Mouse (Mus musculus): ENCODE results near the gene Carmil3. TPM values are rescaled to one million over a fixed set of nuclear protein-coding genes. Genes with fewer than 3 reads are reported as not detected.

Carmil3 gene
- total and polyA plus RNA-seq, 3 experiments: 0.27 to 2.6 TPM; not detected in 1

DNA sequence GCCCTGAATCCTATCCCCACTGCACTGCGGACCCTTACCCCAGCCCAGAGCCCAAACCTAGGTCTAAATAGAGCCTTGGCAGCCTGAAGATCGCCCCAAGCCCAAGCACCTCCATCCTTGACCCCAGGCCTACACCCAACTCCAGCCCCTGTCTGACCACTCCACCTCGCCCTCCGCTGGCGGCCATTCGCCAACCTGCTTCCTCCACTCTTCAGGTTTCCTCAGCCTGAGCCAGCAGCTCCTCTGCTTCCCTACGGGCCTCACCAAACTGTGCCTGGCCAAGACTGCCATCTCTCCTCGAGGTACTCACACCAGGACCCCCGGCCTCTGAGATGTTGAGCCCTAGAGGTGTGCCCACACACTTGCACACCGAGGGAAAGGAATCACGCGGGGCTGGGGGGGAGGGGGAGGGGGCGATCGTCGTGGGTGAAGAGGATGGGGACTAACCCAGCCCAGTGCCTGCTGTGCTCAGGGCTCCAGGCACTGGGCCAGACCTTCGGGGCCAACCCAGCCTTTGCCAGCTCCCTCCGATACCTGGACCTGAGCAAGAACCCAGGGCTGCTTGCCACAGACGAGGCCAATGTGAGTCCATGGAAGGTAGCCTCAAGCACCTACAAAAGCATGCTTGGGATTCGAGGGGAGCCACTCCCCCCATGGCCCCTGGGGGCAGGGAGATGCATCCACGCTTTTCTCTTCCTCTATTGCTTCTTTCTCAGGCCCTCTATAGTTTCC is 5.2 kb downstream of the Carmil3 start:
- Histone ChIP-seq H3K9me3 (replicated peaks; ENCODE audit: insufficient read depth, low read length) (no peaks in the 10 kb centered on the region), H3K36me3 (ENCODE audit: control insufficient read depth in 1 of 2, insufficient read depth in 2 of 2, low read length in 2 of 2) (peaks cover 0 to 3% of the 10 kb centered on the region in 2 experiments; a peak in 1 of 4 replicates), H3K4me1 (ENCODE audit: control insufficient read depth in 1 of 2, insufficient read depth in 2 of 2, low read length in 2 of 2) (peaks cover 0 to 5% of the 10 kb centered on the region in 2 experiments; a peak in 2 of 4 replicates), H3K9ac (ENCODE audit: control insufficient read depth, low read depth, low read length, poor library complexity, severe bottlenecking) (no peak overlapping the region), H3K27ac (ENCODE audit: control insufficient read depth, low read depth, low read length) (no peak overlapping the region), H3K27me3 (ENCODE audit: control insufficient read depth in 1 of 2, insufficient read depth in 2 of 2, low read length in 2 of 2) (no peaks in the 10 kb centered on the region; a peak in 1 of 4 replicates), H3K79me2 (ENCODE audit: control insufficient read depth, insufficient read depth, low read length, poor library complexity) (no peaks in the 10 kb centered on the region), H3K4me3 (ENCODE audit: control insufficient read depth in 1 of 2, insufficient read depth in 1 of 2, low read depth in 2 of 2, low read length in 2 of 2) (no peak overlapping the region)
- DNase-seq (ENCODE audit: low read depth, low spot score): no peak
- no peak for TF ChIP-seq CTCF (IDR thresholded peaks at IDR 0.05 in 2 of 3, conservative IDR thresholded peaks at IDR 0.05 in 1 of 3; ENCODE audit: control insufficient read depth in 1 of 3, insufficient read depth in 1 of 3, low read depth in 2 of 3, low read length in 3 of 3, poor library complexity in 1 of 3, severe bottlenecking in 1 of 3)
- no peak for TF ChIP-seq MEF2A (IDR thresholded peaks at IDR 0.05; ENCODE audit: extremely low read depth, insufficient replicate concordance, low read depth, low read length, poor library complexity, severe bottlenecking)
- TF ChIP-seq BHLHE40 (IDR thresholded peaks at IDR 0.05; ENCODE audit: borderline replicate concordance, low read depth, low read length): no peak
- no peak for TF ChIP-seq CHD2 (IDR thresholded peaks at IDR 0.05; ENCODE audit: low read length)
- TF ChIP-seq ETS1 (IDR thresholded peaks at IDR 0.05; ENCODE audit: low read depth, low read length): no peak
- no peak for TF ChIP-seq ZKSCAN1 (IDR thresholded peaks at IDR 0.05; ENCODE audit: low read depth, low read length)
- TF ChIP-seq ZNF384 (IDR thresholded peaks at IDR 0.05; ENCODE audit: low read depth, low read length): no peak
- TF ChIP-seq USF1 (IDR thresholded peaks at IDR 0.05; ENCODE audit: low read depth, low read length): no peak
- no peak for TF ChIP-seq USF2 (IDR thresholded peaks at IDR 0.05; ENCODE audit: borderline replicate concordance in 1 of 2, insufficient read depth in 1 of 2, low read depth in 1 of 2, low read length in 2 of 2)
- no peak for TF ChIP-seq CHD1 (IDR thresholded peaks at IDR 0.05; ENCODE audit: low read depth, low read length)

DNA sequence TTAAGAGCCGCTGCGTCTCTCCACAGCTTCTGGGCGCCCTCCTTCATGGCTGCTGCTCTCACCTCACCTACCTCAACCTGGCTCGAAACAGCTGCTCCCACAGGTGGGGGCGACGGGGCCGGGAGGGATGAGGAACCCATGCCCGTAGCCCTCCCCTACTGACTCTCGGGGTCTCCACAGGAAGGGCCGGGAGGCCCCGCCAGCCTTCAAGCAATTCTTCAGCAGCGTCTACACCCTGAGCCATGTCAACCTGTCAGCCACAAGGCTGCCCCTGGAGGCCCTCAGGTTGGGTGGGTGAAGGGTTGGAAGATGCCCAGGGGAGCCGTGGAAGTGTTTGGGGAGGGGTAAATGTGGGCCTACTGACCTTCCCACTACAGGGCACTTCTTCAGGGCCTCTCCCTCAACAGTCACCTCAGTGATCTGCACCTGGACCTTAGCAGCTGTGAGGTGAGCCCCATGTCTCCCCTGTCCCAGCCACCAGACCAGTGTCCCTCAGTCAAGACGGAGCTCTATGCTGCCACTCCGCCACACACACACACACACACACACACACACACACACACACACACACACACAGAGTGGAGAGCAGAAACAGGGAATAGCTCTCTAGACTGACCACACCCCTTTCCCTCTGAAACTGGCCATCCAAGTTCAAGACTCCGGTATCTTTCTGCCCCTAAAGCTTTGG is 6.5 kb downstream of the Carmil3 start:
- Histone ChIP-seq H3K9me3 (replicated peaks; ENCODE audit: insufficient read depth, low read length) (no peaks in the 10 kb centered on the region), H3K27me3 (ENCODE audit: control insufficient read depth in 1 of 2, insufficient read depth in 2 of 2, low read length in 2 of 2) (peaks cover 0 to 1% of the 10 kb centered on the region in 2 experiments; a peak in 2 of 4 replicates), H3K79me2 (ENCODE audit: control insufficient read depth, insufficient read depth, low read length, poor library complexity) (no peaks in the 10 kb centered on the region), H3K4me1 (ENCODE audit: control insufficient read depth in 1 of 2, insufficient read depth in 2 of 2, low read length in 2 of 2) (peaks cover 0 to 2% of the 10 kb centered on the region in 2 experiments; a peak in 1 of 4 replicates), H3K36me3 (ENCODE audit: control insufficient read depth in 1 of 2, insufficient read depth in 2 of 2, low read length in 2 of 2) (no peaks in the 10 kb centered on the region), H3K9ac (ENCODE audit: control insufficient read depth, low read depth, low read length, poor library complexity, severe bottlenecking) (no peak overlapping the region), H3K27ac (ENCODE audit: control insufficient read depth, low read depth, low read length) (no peak overlapping the region), H3K4me3 (ENCODE audit: control insufficient read depth in 1 of 2, insufficient read depth in 1 of 2, low read depth in 2 of 2, low read length in 2 of 2) (no peak overlapping the region)
- no peak for DNase-seq (ENCODE audit: low read depth, low spot score)
- no peak for TF ChIP-seq CHD2 (IDR thresholded peaks at IDR 0.05; ENCODE audit: low read length)
- no peak for TF ChIP-seq USF2 (IDR thresholded peaks at IDR 0.05; ENCODE audit: borderline replicate concordance in 1 of 2, insufficient read depth in 1 of 2, low read depth in 1 of 2, low read length in 2 of 2)
- TF ChIP-seq SIN3A (IDR thresholded peaks at IDR 0.05; ENCODE audit: low read length): no peak
